Mouse (Mus musculus): Measurements from ENCODE around the gene Gm13697. TPM values are rescaled to one million over a fixed set of nuclear protein-coding genes. Genes with fewer than 3 reads are reported as not detected.
"Not testable (repeated sequence)": the region's sequence is repeated elsewhere in the genome, so short reads cannot be mapped to it uniquely, and the experiment has no call there.

Gm13697 gene
- polyA plus RNA-seq (2015; fragmentation: Nextera tagmentation; extraction: Ambion mirVana), result not detected in 2 replicates

GRCm38 (mm10) chr2:83984443-83984842, at the start of gene Gm13697:
TSS of gene Gm13697 (plus strand) at chr2:83984743.
- no CpG with 5 or more reads among the region's 6 CpGs for WGBS
- not testable (repeated sequence) for H3K9ac ChIP-seq; H3K4me1 ChIP-seq; H3K9me3 ChIP-seq (replicated peaks); H3K36me3 ChIP-seq; H3K27me3 ChIP-seq; H3K4me3 ChIP-seq (replicated peaks); H3K27ac ChIP-seq (replicated peaks); H3K4me2 ChIP-seq (replicated peaks); ATAC-seq (ENCODE audit: insufficient number of reproducible peaks, low FRiP score, low TSS enrichment, low read depth)

- under 1% methylated on average over 20 of the region's 20 CpGs for WGBS
- no peak within 1 kb of the TSS for H3K27ac ChIP-seq (replicated peaks)
- no peak within 1 kb of the TSS for H3K9ac ChIP-seq
Observed at GRCm38 (mm10) chr2:83940931-83941361, 43.6 kb upstream of the Gm13697 start, which contains the start of gene Zswim2. TSS of gene Zswim2 (minus strand) at chr2:83941228.

GRCm38 (mm10) chr2:83941378-83941777, 43.2 kb upstream of the Gm13697 start:
- Histone ChIP-seq H3K4me2 (replicated peaks) (peak overlapping the region; percentile 51), H3K9me3 (replicated peaks) (no peaks in the 10 kb centered on the region), H3K36me3 (no peaks in the 10 kb centered on the region), H3K4me3 (replicated peaks) (peak overlapping the region; percentile 25; the same call in 1 of the 2 replicates), H3K9ac (no peak overlapping the region), H3K27me3 (no peaks in the 10 kb centered on the region), H3K4me1 (peaks cover 4% of the 10 kb centered on the region), H3K27ac (replicated peaks) (no peak overlapping the region)
- 30% methylated on average over 3 of the region's 3 CpGs for WGBS
- no peak for ATAC-seq (ENCODE audit: insufficient number of reproducible peaks, low FRiP score, low TSS enrichment, low read depth)

More at GRCm38 (mm10) chr2:83940931-83941361, 43.6 kb upstream of the Gm13697 start, which contains the start of gene Zswim2:
- Histone ChIP-seq H3K4me3 (replicated peaks) (peak within 1 kb of the TSS; percentile 25), H3K27me3 (no peaks in the 10 kb centered on the region), H3K4me2 (replicated peaks) (peak within 1 kb of the TSS; percentile 51), H3K36me3 (no peaks in the 10 kb centered on the region), H3K4me1 (peaks cover 4% of the 10 kb centered on the region), H3K9me3 (replicated peaks) (no peaks in the 10 kb centered on the region)
- ATAC-seq (ENCODE audit: insufficient number of reproducible peaks, low FRiP score, low TSS enrichment, low read depth), result peak; percentile 70; the same call in 1 of the 2 replicates

GRCm38 (mm10) chr2:83941792-83942191, 42.8 kb upstream of the Gm13697 start:
- H3K4me3 ChIP-seq (replicated peaks), result no peak overlapping the region
- H3K9me3 ChIP-seq (replicated peaks), result no peaks in the 10 kb centered on the region
- no peak overlapping the region for H3K27ac ChIP-seq (replicated peaks)
- WGBS, result 65% methylated on average over 4 of the region's 4 CpGs
- H3K4me2 ChIP-seq (replicated peaks), result no peak overlapping the region
- no peaks in the 10 kb centered on the region for H3K27me3 ChIP-seq
- peaks cover 4% of the 10 kb centered on the region for H3K4me1 ChIP-seq
- H3K36me3 ChIP-seq, result no peaks in the 10 kb centered on the region
- H3K9ac ChIP-seq, result no peak overlapping the region
- no peak for ATAC-seq (ENCODE audit: insufficient number of reproducible peaks, low FRiP score, low TSS enrichment, low read depth)

- H3K4me3 ChIP-seq (replicated peaks); H3K36me3 ChIP-seq; H3K27me3 ChIP-seq; H3K9me3 ChIP-seq (replicated peaks); ATAC-seq (ENCODE audit: insufficient number of reproducible peaks, low FRiP score, low TSS enrichment, low read depth); H3K4me2 ChIP-seq (replicated peaks); H3K4me1 ChIP-seq; H3K9ac ChIP-seq; H3K27ac ChIP-seq (replicated peaks): not testable (repeated sequence)
- no CpG with 5 or more reads among the region's 6 CpGs for WGBS
Observed at GRCm38 (mm10) chr2:83955393-83955792, 29.1 kb upstream of the Gm13697 start, which contains the start of gene Gm13698. TSS of gene Gm13698 (plus strand) at chr2:83955693.

- not testable (repeated sequence) for H3K27ac ChIP-seq (replicated peaks); H3K36me3 ChIP-seq; H3K4me3 ChIP-seq (replicated peaks); H3K4me2 ChIP-seq (replicated peaks); ATAC-seq (ENCODE audit: insufficient number of reproducible peaks, low FRiP score, low TSS enrichment, low read depth); H3K9me3 ChIP-seq (replicated peaks); H3K4me1 ChIP-seq; H3K27me3 ChIP-seq; H3K9ac ChIP-seq
- WGBS, result no CpG with 5 or more reads among the region's 6 CpGs
Observed at GRCm38 (mm10) chr2:83961203-83961602, 23.3 kb upstream of the Gm13697 start, which contains the start of gene Gm13693. TSS of gene Gm13693 (plus strand) at chr2:83961503.

GRCm38 (mm10) chr2:83967013-83967412, 17.5 kb upstream of the Gm13697 start, which contains the start of gene Gm13695:
TSS of gene Gm13695 (plus strand) at chr2:83967313.
- no CpG with 5 or more reads among the region's 6 CpGs for WGBS
- not testable (repeated sequence) for H3K9ac ChIP-seq; H3K27ac ChIP-seq (replicated peaks); H3K27me3 ChIP-seq; H3K9me3 ChIP-seq (replicated peaks); H3K4me3 ChIP-seq (replicated peaks); H3K4me2 ChIP-seq (replicated peaks); ATAC-seq (ENCODE audit: insufficient number of reproducible peaks, low FRiP score, low TSS enrichment, low read depth); H3K4me1 ChIP-seq; H3K36me3 ChIP-seq

GRCm38 (mm10) chr2:83972823-83973222, 11.7 kb upstream of the Gm13697 start, which contains the start of gene Gm13696:
TSS of gene Gm13696 (plus strand) at chr2:83973123.
- not testable (repeated sequence) for H3K36me3 ChIP-seq; H3K9me3 ChIP-seq (replicated peaks); H3K4me3 ChIP-seq (replicated peaks); H3K27ac ChIP-seq (replicated peaks); ATAC-seq (ENCODE audit: insufficient number of reproducible peaks, low FRiP score, low TSS enrichment, low read depth); H3K9ac ChIP-seq; H3K27me3 ChIP-seq; H3K4me2 ChIP-seq (replicated peaks); H3K4me1 ChIP-seq
- no CpG with 5 or more reads among the region's 6 CpGs for WGBS

GRCm38 (mm10) chr2:83978633-83979032, 5.9 kb upstream of the Gm13697 start, which contains the start of gene Gm13694:
TSS of gene Gm13694 (plus strand) at chr2:83978933.
- not testable (repeated sequence) for H3K36me3 ChIP-seq; H3K27ac ChIP-seq (replicated peaks); H3K9me3 ChIP-seq (replicated peaks); H3K4me1 ChIP-seq; H3K27me3 ChIP-seq; H3K9ac ChIP-seq; H3K4me3 ChIP-seq (replicated peaks); H3K4me2 ChIP-seq (replicated peaks); ATAC-seq (ENCODE audit: insufficient number of reproducible peaks, low FRiP score, low TSS enrichment, low read depth)
- WGBS, result no CpG with 5 or more reads among the region's 6 CpGs

GRCm38 (mm10) chr2:83990253-83990652, 5.7 kb downstream of the Gm13697 start, which contains the start of gene Gm13691:
TSS of gene Gm13691 (plus strand) at chr2:83990553.
- H3K4me3 ChIP-seq (replicated peaks); H3K4me2 ChIP-seq (replicated peaks); H3K9me3 ChIP-seq (replicated peaks); H3K4me1 ChIP-seq; H3K36me3 ChIP-seq; H3K27me3 ChIP-seq; ATAC-seq (ENCODE audit: insufficient number of reproducible peaks, low FRiP score, low TSS enrichment, low read depth); H3K27ac ChIP-seq (replicated peaks); H3K9ac ChIP-seq: not testable (repeated sequence)
- no CpG with 5 or more reads among the region's 6 CpGs for WGBS

GRCm38 (mm10) chr2:83993639-83994255, 9.2 kb downstream of the Gm13697 start:
- H3K27me3 ChIP-seq; H3K9ac ChIP-seq; H3K36me3 ChIP-seq; ATAC-seq (ENCODE audit: insufficient number of reproducible peaks, low FRiP score, low TSS enrichment, low read depth); H3K9me3 ChIP-seq (replicated peaks); H3K4me1 ChIP-seq; H3K27ac ChIP-seq (replicated peaks): not testable (repeated sequence)
- H3K4me3 ChIP-seq (replicated peaks), result 0 out of 2 replicates have a peak overlapping the region, but pooled peaks have one; percentile 4
- peak overlapping the region; percentile 22; the same call in 1 of the 2 replicates for H3K4me2 ChIP-seq (replicated peaks)
- WGBS, result 20% methylated on average over 8 of the region's 9 CpGs
